Mouse (Mus musculus): Measurements from ENCODE around the gene Fam213b. TPM values are rescaled to one million over a fixed set of nuclear protein-coding genes. Genes with fewer than 3 reads are reported as not detected.

The Fam213b gene
- polyA plus RNA-seq, 1 experiment from 2014 or later, result 64.5 TPM

DNA sequence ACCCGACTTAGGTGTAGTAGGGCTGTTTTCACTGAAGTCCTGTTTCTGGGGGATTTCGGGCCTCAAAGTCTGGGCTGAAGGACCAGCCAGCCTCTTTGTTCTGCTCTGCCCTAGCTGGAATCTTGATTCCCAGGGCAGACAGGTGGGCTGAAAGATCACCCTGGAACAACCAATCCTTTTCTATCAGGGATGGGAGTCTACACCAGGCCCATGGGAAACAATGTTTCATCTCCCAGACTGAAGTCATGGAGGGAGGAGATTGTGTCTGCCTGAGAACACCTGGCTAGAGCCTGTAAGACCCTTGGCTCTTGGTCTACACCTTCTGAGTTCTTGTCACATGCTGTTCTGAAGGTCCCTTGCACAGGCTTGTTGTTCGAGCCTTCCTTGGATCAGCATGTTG lies 40.3 kb downstream of the Fam213b start:
- H3K36me3 ChIP-seq (ENCODE audit: control insufficient read depth, insufficient read depth, low read length), result no peaks in the 10 kb centered on the region
- 79% methylated on average over 3 of the region's 3 CpGs for WGBS
- no peak overlapping the region for H3K27ac ChIP-seq (ENCODE audit: low read length)
- no peaks in the 10 kb centered on the region for H3K9me3 ChIP-seq (replicated peaks; ENCODE audit: control insufficient read depth, low read length, poor library complexity, severe bottlenecking)
- no peak overlapping the region for H3K9ac ChIP-seq (ENCODE audit: low read depth, low read length)
- H3K4me2 ChIP-seq (ENCODE audit: low read length), result no peak overlapping the region
- H3K4me3 ChIP-seq (ENCODE audit: low read depth, low read length), result no peak overlapping the region
- peaks cover 5% of the 10 kb centered on the region for H3K4me1 ChIP-seq (ENCODE audit: control insufficient read depth, insufficient read depth, low read length)
- no peak for ATAC-seq
- H3K27me3 ChIP-seq (ENCODE audit: control insufficient read depth, insufficient read depth, low read depth, low read length), result no peaks in the 10 kb centered on the region; the same call in 1 of the 2 replicates

DNA sequence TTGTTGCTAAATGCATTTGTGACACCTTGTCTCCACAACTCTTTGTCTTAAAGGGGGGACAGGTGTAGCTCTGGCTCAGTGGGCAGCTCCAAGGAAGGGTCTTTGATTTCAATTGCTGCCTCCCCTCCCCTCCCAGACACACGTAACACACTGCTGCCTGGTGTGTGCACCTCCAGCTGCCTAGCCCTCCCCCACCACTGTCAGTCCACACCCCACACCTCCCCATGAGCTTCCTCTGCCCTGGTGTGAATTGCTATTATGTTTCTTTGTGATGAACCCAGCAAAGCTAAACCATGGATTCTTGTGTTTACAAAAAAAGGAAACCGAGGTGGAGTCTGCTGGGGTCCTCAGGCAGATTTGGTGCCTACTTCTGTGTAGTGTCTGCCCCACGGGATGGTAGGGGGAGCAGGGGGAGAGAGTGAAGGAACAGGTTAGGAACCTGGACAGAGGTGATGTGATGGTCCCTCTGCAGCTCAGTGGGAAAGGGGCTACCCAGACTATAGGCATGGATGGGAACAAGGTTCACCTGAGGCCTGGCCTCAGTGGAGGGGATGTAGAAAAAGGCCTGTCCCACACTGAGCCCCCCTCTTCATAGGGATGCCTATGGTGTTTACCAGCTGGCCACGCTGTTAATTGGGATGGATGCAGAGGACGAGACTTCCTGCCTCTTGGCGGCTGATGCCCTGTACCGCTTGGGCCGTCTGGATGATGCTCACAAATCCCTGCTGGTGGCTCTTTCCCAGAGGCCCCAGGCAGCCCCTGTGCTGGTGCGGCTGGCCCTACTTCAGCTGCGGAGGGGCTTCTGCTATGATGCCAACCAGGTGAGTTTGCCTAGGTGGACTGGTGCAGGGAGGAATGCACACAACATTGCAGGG lies 41.3 kb downstream of the Fam213b start:
- Histone ChIP-seq H3K4me3 (ENCODE audit: low read depth, low read length) (no peak overlapping the region), H3K27me3 (ENCODE audit: control insufficient read depth, insufficient read depth, low read depth, low read length) (no peaks in the 10 kb centered on the region; the same call in 1 of the 2 replicates), H3K9ac (ENCODE audit: low read depth, low read length) (no peak overlapping the region), H3K4me1 (ENCODE audit: control insufficient read depth, insufficient read depth, low read length) (peaks cover 5% of the 10 kb centered on the region), H3K27ac (ENCODE audit: low read length) (no peak overlapping the region), H3K4me2 (ENCODE audit: low read length) (no peak overlapping the region), H3K36me3 (ENCODE audit: control insufficient read depth, insufficient read depth, low read length) (no peaks in the 10 kb centered on the region), H3K9me3 (replicated peaks; ENCODE audit: control insufficient read depth, low read length, poor library complexity, severe bottlenecking) (no peaks in the 10 kb centered on the region)
- ATAC-seq, result no peak
- WGBS, result 83% methylated on average over 10 of the region's 10 CpGs

DNA sequence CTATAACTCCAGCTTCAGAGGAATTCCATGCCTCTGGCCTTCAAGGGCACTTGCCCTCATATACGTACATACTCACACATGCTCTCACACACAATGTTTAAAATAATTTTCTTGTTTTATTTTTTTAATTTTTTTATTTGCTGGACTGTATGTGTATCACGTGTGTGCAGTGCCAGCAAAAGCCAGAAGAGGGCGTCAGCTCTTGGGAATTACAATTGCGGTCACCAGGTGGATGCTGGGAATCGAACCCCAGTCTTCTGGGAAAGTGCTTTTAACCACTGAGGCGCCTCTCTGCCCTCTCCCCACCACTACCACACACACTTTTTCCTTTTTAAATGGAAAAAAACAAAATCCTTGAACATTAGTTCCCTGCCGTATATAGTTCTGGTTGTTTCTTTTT lies 42.1 kb downstream of the Fam213b start:
- WGBS, result 90% methylated on average over 7 of the region's 7 CpGs
- Histone ChIP-seq H3K4me3 (ENCODE audit: low read depth, low read length) (no peak overlapping the region), H3K36me3 (ENCODE audit: control insufficient read depth, insufficient read depth, low read length) (no peaks in the 10 kb centered on the region), H3K9ac (ENCODE audit: low read depth, low read length) (no peak overlapping the region), H3K4me2 (ENCODE audit: low read length) (peak overlapping the region; percentile 69), H3K4me1 (ENCODE audit: control insufficient read depth, insufficient read depth, low read length) (peaks cover 5% of the 10 kb centered on the region), H3K9me3 (replicated peaks; ENCODE audit: control insufficient read depth, low read length, poor library complexity, severe bottlenecking) (no peaks in the 10 kb centered on the region), H3K27me3 (ENCODE audit: control insufficient read depth, insufficient read depth, low read depth, low read length) (no peaks in the 10 kb centered on the region; the same call in 1 of the 2 replicates), H3K27ac (ENCODE audit: low read length) (peak overlapping the region; percentile 88)
- ATAC-seq, result no peak

DNA sequence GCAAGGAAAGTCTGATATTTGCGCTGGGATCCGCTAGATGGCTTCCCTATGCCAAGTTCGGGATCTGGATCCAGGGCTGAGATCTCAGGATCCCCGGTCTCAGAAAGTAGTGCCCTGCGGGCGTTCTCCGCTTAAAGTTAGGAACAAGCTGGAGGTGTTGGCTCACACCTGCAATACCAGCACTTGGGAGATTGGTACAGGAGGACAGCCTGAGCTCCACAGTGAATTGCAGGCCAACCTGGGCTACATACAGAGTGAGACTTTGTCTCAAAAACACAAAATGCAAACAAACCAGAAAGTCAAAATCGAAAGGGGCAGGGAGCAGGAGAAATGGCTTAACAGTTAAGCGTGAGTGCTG lies 42.5 kb downstream of the Fam213b start:
- Histone ChIP-seq H3K4me2 (ENCODE audit: low read length) (peak overlapping the region; percentile 69), H3K27me3 (ENCODE audit: control insufficient read depth, insufficient read depth, low read depth, low read length) (no peaks in the 10 kb centered on the region; the same call in 1 of the 2 replicates), H3K9ac (ENCODE audit: low read depth, low read length) (no peak overlapping the region; the same call in 1 of the 2 replicates), H3K4me3 (ENCODE audit: low read depth, low read length) (peak overlapping the region; percentile 50), H3K36me3 (ENCODE audit: control insufficient read depth, insufficient read depth, low read length) (no peaks in the 10 kb centered on the region), H3K9me3 (replicated peaks; ENCODE audit: control insufficient read depth, low read length, poor library complexity, severe bottlenecking) (no peaks in the 10 kb centered on the region), H3K4me1 (ENCODE audit: control insufficient read depth, insufficient read depth, low read length) (peaks cover 5% of the 10 kb centered on the region), H3K27ac (ENCODE audit: low read length) (peak overlapping the region; percentile 88)
- 19% methylated on average over 9 of the region's 9 CpGs for WGBS
- no peak for ATAC-seq

DNA sequence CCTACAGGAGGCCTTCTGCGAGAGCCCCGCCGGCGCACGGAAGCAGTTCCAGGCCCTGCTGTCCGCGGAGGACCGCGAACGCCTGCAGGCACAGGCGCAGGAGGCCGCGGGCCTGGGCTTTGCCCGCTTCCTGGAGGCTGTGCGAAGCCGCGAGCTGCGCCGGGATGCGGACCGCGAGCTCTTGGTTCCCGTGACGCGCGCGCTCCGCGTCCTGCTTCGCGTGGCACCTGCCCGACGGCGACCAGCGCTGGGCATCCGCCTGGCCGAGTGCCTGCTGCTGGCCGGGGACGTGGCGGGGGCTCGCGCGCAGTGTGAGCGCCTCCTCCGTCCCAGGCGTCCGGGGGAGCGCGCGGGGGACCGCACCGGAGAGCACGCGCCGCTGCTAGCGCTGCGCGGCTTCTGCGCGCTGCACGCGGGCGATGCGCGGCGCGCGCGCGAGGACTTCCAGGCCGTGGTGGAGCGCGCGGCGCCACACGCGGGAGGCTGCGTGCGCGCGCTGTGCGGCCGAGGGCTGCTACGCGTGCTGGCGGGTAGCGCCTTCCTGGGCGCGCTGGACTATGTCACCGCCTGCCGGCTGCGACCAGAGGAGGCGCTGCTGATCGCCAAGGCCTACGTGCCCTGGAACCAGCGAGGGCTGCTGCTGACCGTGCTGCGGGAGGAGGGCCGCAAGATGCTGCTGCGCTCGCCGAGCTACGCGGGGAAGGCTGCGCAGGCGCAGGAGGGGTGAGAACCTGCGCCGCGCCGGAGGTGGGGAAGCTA lies 43.0 kb downstream of the Fam213b start:
- H3K4me3 ChIP-seq (ENCODE audit: low read depth, low read length), result peak overlapping the region; percentile 50
- no peaks in the 10 kb centered on the region for H3K36me3 ChIP-seq (ENCODE audit: control insufficient read depth, insufficient read depth, low read length)
- no peaks in the 10 kb centered on the region; the same call in 1 of the 2 replicates for H3K27me3 ChIP-seq (ENCODE audit: control insufficient read depth, insufficient read depth, low read depth, low read length)
- H3K9me3 ChIP-seq (replicated peaks; ENCODE audit: control insufficient read depth, low read length, poor library complexity, severe bottlenecking), result no peaks in the 10 kb centered on the region
- H3K9ac ChIP-seq (ENCODE audit: low read depth, low read length), result peak overlapping the region; percentile 75
- peak overlapping the region; percentile 69 for H3K4me2 ChIP-seq (ENCODE audit: low read length)
- H3K27ac ChIP-seq (ENCODE audit: low read length), result peak overlapping the region; percentile 88
- peak; percentile 97 for ATAC-seq
- under 1% methylated on average over 108 of the region's 110 CpGs for WGBS
- peaks cover 5% of the 10 kb centered on the region for H3K4me1 ChIP-seq (ENCODE audit: control insufficient read depth, insufficient read depth, low read length)

- H3K27ac ChIP-seq (ENCODE audit: low read length), result no peak overlapping the region
- peak overlapping the region; percentile 50 for H3K4me3 ChIP-seq (ENCODE audit: low read depth, low read length)
- no peaks in the 10 kb centered on the region for H3K36me3 ChIP-seq (ENCODE audit: control insufficient read depth, insufficient read depth, low read length)
- no peaks in the 10 kb centered on the region; the same call in 1 of the 2 replicates for H3K27me3 ChIP-seq (ENCODE audit: control insufficient read depth, insufficient read depth, low read depth, low read length)
- H3K4me2 ChIP-seq (ENCODE audit: low read length), result peak overlapping the region; percentile 69
- no peak for ATAC-seq
- peaks cover 5% of the 10 kb centered on the region for H3K4me1 ChIP-seq (ENCODE audit: control insufficient read depth, insufficient read depth, low read length)
- H3K9me3 ChIP-seq (replicated peaks; ENCODE audit: control insufficient read depth, low read length, poor library complexity, severe bottlenecking), result no peaks in the 10 kb centered on the region
- WGBS, result 60% methylated on average over 12 of the region's 12 CpGs
- peak overlapping the region; percentile 75; the same call in 1 of the 2 replicates for H3K9ac ChIP-seq (ENCODE audit: low read depth, low read length)
Observed at GRCm38 (mm10) chr4:154854676-154855345, 44.1 kb downstream of the Fam213b start.

DNA sequence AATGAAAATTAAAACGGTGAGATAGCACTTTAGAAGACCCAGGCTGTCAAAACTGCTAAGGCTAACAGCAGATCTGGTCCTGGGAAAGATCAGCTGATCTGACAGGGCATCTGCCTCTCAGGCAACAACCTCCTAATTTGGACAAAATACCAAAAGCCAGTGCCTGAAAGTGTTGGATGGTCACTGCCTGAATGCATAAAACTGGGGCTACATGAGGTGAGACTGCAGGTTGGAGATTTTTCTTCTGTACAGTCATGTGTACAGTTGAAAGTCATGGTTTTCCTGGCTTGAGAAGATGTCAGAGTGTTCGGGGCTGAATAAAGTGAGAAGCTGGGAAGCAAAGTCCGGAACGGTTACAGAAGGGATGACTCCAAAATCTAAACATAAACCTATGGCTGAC lies 45.1 kb downstream of the Fam213b start:
- Histone ChIP-seq H3K27me3 (ENCODE audit: control insufficient read depth, insufficient read depth, low read depth, low read length) (no peaks in the 10 kb centered on the region; the same call in 1 of the 2 replicates), H3K9ac (ENCODE audit: low read depth, low read length) (no peak overlapping the region), H3K4me3 (ENCODE audit: low read depth, low read length) (no peak overlapping the region), H3K4me2 (ENCODE audit: low read length) (no peak overlapping the region), H3K27ac (ENCODE audit: low read length) (no peak overlapping the region), H3K4me1 (ENCODE audit: control insufficient read depth, insufficient read depth, low read length) (peaks cover 5% of the 10 kb centered on the region), H3K9me3 (replicated peaks; ENCODE audit: control insufficient read depth, low read length, poor library complexity, severe bottlenecking) (no peaks in the 10 kb centered on the region), H3K36me3 (ENCODE audit: control insufficient read depth, insufficient read depth, low read length) (no peaks in the 10 kb centered on the region)
- no peak for ATAC-seq
- 86% methylated on average over 4 of the region's 4 CpGs for WGBS

- H3K9me3 ChIP-seq (replicated peaks; ENCODE audit: control insufficient read depth, low read length, poor library complexity, severe bottlenecking), result no peaks in the 10 kb centered on the region
- no peak overlapping the region for H3K4me3 ChIP-seq (ENCODE audit: low read depth, low read length)
- H3K4me1 ChIP-seq (ENCODE audit: control insufficient read depth, insufficient read depth, low read length), result peaks cover 5% of the 10 kb centered on the region
- no peaks in the 10 kb centered on the region for H3K36me3 ChIP-seq (ENCODE audit: control insufficient read depth, insufficient read depth, low read length)
- H3K4me2 ChIP-seq (ENCODE audit: low read length), result no peak overlapping the region
- no peak overlapping the region for H3K27ac ChIP-seq (ENCODE audit: low read length)
- WGBS, result 96% methylated on average over 1 of the region's 1 CpGs
- no peaks in the 10 kb centered on the region for H3K27me3 ChIP-seq (ENCODE audit: control insufficient read depth, insufficient read depth, low read depth, low read length)
- no peak for ATAC-seq
- no peak overlapping the region for H3K9ac ChIP-seq (ENCODE audit: low read depth, low read length)
Observed at GRCm38 (mm10) chr4:154852696-154853095, 46.2 kb downstream of the Fam213b start.

Measured in midbrain, embryonic 16.5 days (tissue).